21 mouse cellular contexts compared by ENCODE assay signal in genomic region chr9:64990291-64990690, GRCm38 (mm10). TPM values are rescaled to one million over a fixed set of nuclear protein-coding genes. Genes with fewer than 3 reads are reported as not detected.
DNase-seq lines count a peak whose midpoint lies in the region; ATAC-seq lines count a peak whose summit lies in the region.
"Had no signal": no experiment of that assay in that cellular context is flagged by ENCODE, and none has a peak within 500 bp of the region (broad histone marks: within the 10 kb centered on the region; RNA-seq: fewer than 3 reads in every experiment).

No protein-coding gene starts in this region.

- no peak overlapping the region for H3K4me3 ChIP-seq in heart, embryonic 13.5 days
- H3K4me3 ChIP-seq in heart, embryonic 10.5 days, result no peak overlapping the region
- H3K4me3 ChIP-seq: embryonic facial prominence, embryonic 10.5 days; embryonic facial prominence, embryonic 12.5 days; forebrain, embryonic 13.5 days; forebrain, embryonic 15.5 days had no signal

- H3K4me2 ChIP-seq in heart, embryonic 13.5 days, result no peak overlapping the region
- H3K4me2 ChIP-seq: embryonic facial prominence, embryonic 12.5 days; forebrain, embryonic 13.5 days; forebrain, embryonic 15.5 days had no signal

- H3K9me3 ChIP-seq in heart, embryonic 13.5 days, result no peaks in the 10 kb centered on the region
- no peaks in the 10 kb centered on the region for H3K9me3 ChIP-seq in heart, embryonic 10.5 days
- H3K9me3 ChIP-seq: embryonic facial prominence, embryonic 10.5 days; embryonic facial prominence, embryonic 12.5 days; forebrain, embryonic 13.5 days; forebrain, embryonic 15.5 days had no signal

- WGBS in heart, embryonic 13.5 days, result 51% methylated on average over 7 of the region's 7 CpGs
- 59% methylated on average over 7 of the region's 7 CpGs for WGBS in heart, embryonic 10.5 days

- ATAC-seq in heart, embryonic 13.5 days (ENCODE audit: extremely low read depth, insufficient number of reproducible peaks, low FRiP score, low TSS enrichment), result no peak
- ATAC-seq: forebrain, embryonic 13.5 days; forebrain, embryonic 15.5 days; forebrain, postnatal 0 days had no signal

- H3K4me1 ChIP-seq in heart, embryonic 13.5 days, result peaks cover 42% of the 10 kb centered on the region
- H3K4me1 ChIP-seq in heart, embryonic 10.5 days, result peaks cover 28% of the 10 kb centered on the region
- H3K4me1 ChIP-seq: embryonic facial prominence, embryonic 10.5 days; embryonic facial prominence, embryonic 12.5 days; forebrain, embryonic 13.5 days; forebrain, embryonic 15.5 days had no signal

- no peak for DNase-seq in heart, embryonic 10.5 days (ENCODE audit: low spot score)
- peak; percentile 60 for DNase-seq in brain, adult 2 months (ENCODE audit: low read depth, low spot score)
- peak; percentile 33 for DNase-seq in telencephalon, adult 2 months (ENCODE audit: low read depth, low spot score)
- DNase-seq in gastrocnemius, postnatal 25 days, result no peak
- DNase-seq: adrenal gland, adult 2 months; adrenal gland, postnatal 10 days; adrenal gland, postnatal 25 days; cerebellum, adult 11-12 months; cerebellum, adult 2 months; cerebellum, adult 9-10 months; cerebellum, postnatal 10 days; cerebellum, postnatal 25 days; forebrain, postnatal 0 days had no signal

- H3K36me3 ChIP-seq in heart, embryonic 13.5 days, result peaks cover 85% of the 10 kb centered on the region
- H3K36me3 ChIP-seq in heart, embryonic 10.5 days, result peaks cover 65% of the 10 kb centered on the region

- no peak overlapping the region for H3K9ac ChIP-seq in heart, embryonic 13.5 days
- H3K9ac ChIP-seq: embryonic facial prominence, embryonic 12.5 days; forebrain, embryonic 13.5 days; forebrain, embryonic 15.5 days; forebrain, postnatal 0 days had no signal

- no peaks in the 10 kb centered on the region for H3K27me3 ChIP-seq in heart, embryonic 13.5 days (replicated peaks)
- no peaks in the 10 kb centered on the region for H3K27me3 ChIP-seq in heart, embryonic 10.5 days (ENCODE audit: insufficient read depth, poor library complexity, severe bottlenecking)
- H3K27me3 ChIP-seq: embryonic facial prominence, embryonic 12.5 days; forebrain, embryonic 13.5 days; forebrain, embryonic 15.5 days had no signal

- H3K27ac ChIP-seq in heart, embryonic 13.5 days (replicated peaks), result peak overlapping the region; percentile 43; the same call in 1 of the 2 replicates
- H3K27ac ChIP-seq in heart, embryonic 10.5 days, result no peak overlapping the region
- H3K27ac ChIP-seq: embryonic facial prominence, embryonic 10.5 days; embryonic facial prominence, embryonic 12.5 days; forebrain, embryonic 13.5 days; forebrain, embryonic 15.5 days had no signal

RNA-seq across cellular contexts. Expression of gene Ints14, which starts 29.6 kb away (rescaled TPM):
- polyA plus RNA-seq in heart, embryonic 13.5 days (2015; fragmentation: Nextera tagmentation; extraction: Ambion mirVana), result 40.1 and 40.7 TPM in 2 replicates
- 55.4 and 58.3 TPM in 2 replicates for polyA plus RNA-seq in heart, embryonic 10.5 days (2016; fragmentation: Nextera tagmentation; extraction: Ambion mirVana)
- total RNA-seq in gastrocnemius, postnatal 25 days (2021), result 10 to 100 TPM; 15.3 to 17.8 TPM

RNA-seq across cellular contexts. Expression of gene Hacd3, which starts 31.2 kb away (rescaled TPM):
- 51.7 and 52.9 TPM in 2 replicates for polyA plus RNA-seq in heart, embryonic 13.5 days (2015; fragmentation: Nextera tagmentation; extraction: Ambion mirVana)
- 67.6 and 78.7 TPM in 2 replicates for polyA plus RNA-seq in heart, embryonic 10.5 days (2016; fragmentation: Nextera tagmentation; extraction: Ambion mirVana)
- total RNA-seq in gastrocnemius, postnatal 25 days (2021), result 10 to 100 TPM in 1 of 2 experiments, 1 to 10 TPM in 1; 8.2 to 11.9 TPM

RNA-seq across cellular contexts. Expression of gene Slc24a1, which starts 38.9 kb away (rescaled TPM):
- polyA plus RNA-seq in heart, embryonic 13.5 days (2015; fragmentation: Nextera tagmentation; extraction: Ambion mirVana), result 0.04 and 0.05 TPM in 2 replicates
- 0.08 and 0.09 TPM in 2 replicates for polyA plus RNA-seq in heart, embryonic 10.5 days (2016; fragmentation: Nextera tagmentation; extraction: Ambion mirVana)
- not detected for total RNA-seq in gastrocnemius, postnatal 25 days (2021)
- total RNA-seq: adrenal gland, adult 2 months; adrenal gland, postnatal 25 days; MEL had no signal
- polyA plus RNA-seq: adrenal gland, adult 2 months; C2C12; embryonic facial prominence, embryonic 14.5 days had no signal

RNA-seq across cellular contexts. Expression of gene Dpp8, which starts 41.9 kb away (rescaled TPM):
- 26.1 and 28.0 TPM in 2 replicates for polyA plus RNA-seq in heart, embryonic 13.5 days (2015; fragmentation: Nextera tagmentation; extraction: Ambion mirVana)
- polyA plus RNA-seq in heart, embryonic 10.5 days (2016; fragmentation: Nextera tagmentation; extraction: Ambion mirVana), result 35.2 and 36.2 TPM in 2 replicates
- total RNA-seq in gastrocnemius, postnatal 25 days (2021), result 100 to 1,000 TPM; 101 to 128 TPM

Comparison
In these comparisons a context has a peak if more than half of its experiments do, and no peak if none do; other contexts are left out.
1. DNase-seq: peak in brain, adult 2 months (single experiment) and telencephalon, adult 2 months (single experiment); none in heart, embryonic 10.5 days (single experiment) and gastrocnemius, postnatal 25 days (single experiment).